Comparison of ENCODE assay signal across 8 mouse cellular contexts in the genomic region with DNA sequence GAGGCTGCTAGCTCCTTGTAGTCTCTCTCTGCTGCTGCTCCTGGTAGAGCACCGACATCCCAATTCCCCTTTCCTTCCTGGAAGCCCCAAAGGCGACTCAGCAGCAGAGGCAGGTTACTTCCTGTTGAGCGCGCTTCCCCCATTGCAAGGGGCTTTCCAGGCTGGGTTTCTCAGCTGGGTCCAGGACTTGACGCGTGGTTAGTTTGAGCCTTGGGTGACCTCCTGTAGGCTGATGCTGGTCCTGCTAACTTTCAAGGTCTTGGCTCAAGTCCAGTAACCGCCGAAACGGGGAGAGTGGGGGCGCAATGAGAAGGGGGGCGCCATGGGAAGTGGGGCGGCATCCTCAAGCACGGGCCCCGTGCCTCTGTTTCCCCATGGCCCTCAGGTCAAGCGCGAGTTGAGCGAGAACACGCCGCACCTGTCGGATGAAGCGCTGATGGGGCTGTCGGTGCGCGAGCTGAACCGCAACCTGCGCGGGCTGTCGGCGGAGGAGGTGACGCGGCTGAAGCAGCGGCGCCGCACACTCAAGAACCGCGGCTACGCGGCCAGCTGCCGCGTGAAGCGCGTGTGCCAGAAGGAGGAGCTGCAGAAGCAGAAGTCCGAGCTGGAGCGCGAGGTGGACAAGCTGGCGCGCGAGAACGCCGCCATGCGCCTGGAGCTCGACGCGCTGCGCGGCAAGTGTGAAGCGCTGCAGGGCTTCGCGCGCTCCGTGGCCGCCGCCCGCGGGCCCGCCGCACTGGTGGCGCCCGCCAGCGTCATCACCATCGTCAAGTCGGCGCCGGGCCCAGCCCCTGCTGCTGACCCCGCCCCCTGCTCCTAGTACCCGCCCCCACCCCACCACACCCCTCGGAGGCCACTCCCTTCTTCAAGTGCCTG. TPM values are rescaled to one million over a fixed set of nuclear protein-coding genes. Genes with fewer than 3 reads are reported as not detected.
A peak's percentile ranks its signal among the peaks of the same experiment; 100 is the strongest.
DNase-seq lines count a peak whose midpoint lies in the region; ATAC-seq and TF ChIP-seq lines count a peak whose summit lies in the region.

No protein-coding gene starts in this region.

- peak; percentile 73; the same call in 1 of the 2 replicates for TF ChIP-seq POLR2A in lung, adult 2 months (IDR thresholded peaks at IDR 0.05; ENCODE audit: borderline replicate concordance, extremely low read depth, low read depth, low read length)

- TF ChIP-seq CTCF in kidney, postnatal 0 days (IDR thresholded peaks at IDR 0.05; ENCODE audit: low read depth) = peak; percentile 31; the same call in 1 of the 2 replicates
- no peak for TF ChIP-seq CTCF in lung, adult 2 months (IDR thresholded peaks at IDR 0.05; ENCODE audit: insufficient read depth, low read length)
- peak; percentile 52 for TF ChIP-seq CTCF in stomach, postnatal 0 days (IDR thresholded peaks at IDR 0.05; ENCODE audit: low read depth)

- no peaks in the 10 kb centered on the region for H3K9me3 ChIP-seq in erythroblast, embryonic 14.5 days (ENCODE audit: control insufficient read depth, low read length)
- H3K9me3 ChIP-seq in embryonic facial prominence, embryonic 13.5 days = no peaks in the 10 kb centered on the region
- H3K9me3 ChIP-seq in heart, embryonic 15.5 days (replicated peaks) = no peaks in the 10 kb centered on the region
- H3K9me3 ChIP-seq in kidney, postnatal 0 days (replicated peaks; ENCODE audit: low read length) = no peaks in the 10 kb centered on the region
- no peaks in the 10 kb centered on the region for H3K9me3 ChIP-seq in neural tube, embryonic 12.5 days
- no peaks in the 10 kb centered on the region for H3K9me3 ChIP-seq in stomach, postnatal 0 days (ENCODE audit: control insufficient read depth, low read length)

- H3K27ac ChIP-seq in embryonic facial prominence, embryonic 13.5 days = peak overlapping the region; percentile 62; the same call in 1 of the 2 replicates
- peak overlapping the region; percentile 65 for H3K27ac ChIP-seq in heart, embryonic 15.5 days
- H3K27ac ChIP-seq in kidney, postnatal 0 days = peak overlapping the region; percentile 88
- no peak overlapping the region for H3K27ac ChIP-seq in neural tube, embryonic 12.5 days
- peak overlapping the region; percentile 87 for H3K27ac ChIP-seq in stomach, postnatal 0 days (replicated peaks)

- peak; percentile 94 for DNase-seq in kidney, postnatal 0 days (ENCODE audit: low spot score)
- DNase-seq in lung, adult 2 months = peak; percentile 75
- DNase-seq in stomach, postnatal 0 days (ENCODE audit: low spot score) = peak; percentile 95

- no peak for TF ChIP-seq EP300 in stomach, postnatal 0 days (optimal IDR thresholded peaks at IDR 0.05)

- WGBS in embryonic facial prominence, embryonic 13.5 days = under 1% methylated on average over 76 of the region's 77 CpGs
- WGBS in heart, embryonic 15.5 days = 1% methylated on average over 77 of the region's 77 CpGs
- WGBS in kidney, postnatal 0 days = under 1% methylated on average over 74 of the region's 77 CpGs
- 1% methylated on average over 77 of the region's 77 CpGs for WGBS in lung, adult 2 months
- WGBS in neural tube, embryonic 12.5 days = under 1% methylated on average over 59 of the region's 77 CpGs
- WGBS in stomach, postnatal 0 days = under 1% methylated on average over 53 of the region's 77 CpGs

- peak overlapping the region; percentile 98 for H3K4me2 ChIP-seq in embryonic facial prominence, embryonic 13.5 days
- H3K4me2 ChIP-seq in heart, embryonic 15.5 days = peak overlapping the region; percentile 75
- H3K4me2 ChIP-seq in kidney, postnatal 0 days (ENCODE audit: low read length) = peak overlapping the region; percentile 68
- peak overlapping the region; percentile 96 for H3K4me2 ChIP-seq in neural tube, embryonic 12.5 days (replicated peaks)
- H3K4me2 ChIP-seq in stomach, postnatal 0 days (replicated peaks; ENCODE audit: low read depth) = peak overlapping the region; percentile 93

- peak overlapping the region; percentile 23 for H3K4me3 ChIP-seq in erythroblast, embryonic 14.5 days (replicated peaks)
- H3K4me3 ChIP-seq in embryonic facial prominence, embryonic 13.5 days = peak overlapping the region; percentile 52
- peak overlapping the region; percentile 47 for H3K4me3 ChIP-seq in heart, embryonic 15.5 days
- peak overlapping the region; percentile 32 for H3K4me3 ChIP-seq in kidney, postnatal 0 days (replicated peaks; ENCODE audit: low read depth, low read length)
- peak overlapping the region; percentile 62 for H3K4me3 ChIP-seq in lung, adult 2 months (replicated peaks; ENCODE audit: extremely low read depth, low read depth, low read length)
- peak overlapping the region; percentile 41 for H3K4me3 ChIP-seq in neural tube, embryonic 12.5 days
- peak overlapping the region; percentile 46 for H3K4me3 ChIP-seq in stomach, postnatal 0 days (ENCODE audit: low read depth, low read length)

- peak overlapping the region; percentile 73 for H3K9ac ChIP-seq in embryonic facial prominence, embryonic 13.5 days
- peak overlapping the region; percentile 49 for H3K9ac ChIP-seq in heart, embryonic 15.5 days
- H3K9ac ChIP-seq in kidney, postnatal 0 days (ENCODE audit: low read depth, low read length) = peak overlapping the region; percentile 59
- H3K9ac ChIP-seq in neural tube, embryonic 12.5 days = peak overlapping the region; percentile 56
- peak overlapping the region; percentile 63 for H3K9ac ChIP-seq in stomach, postnatal 0 days (ENCODE audit: low read length)

- no peak for ATAC-seq in erythroblast, adult 5-6 weeks (replicated peaks; ENCODE audit: low FRiP score, poor library complexity, severe bottlenecking)
- ATAC-seq in embryonic facial prominence, embryonic 13.5 days (ENCODE audit: insufficient number of reproducible peaks, insufficient read depth, low FRiP score, low TSS enrichment, low read depth) = peak; percentile 65; the same call in 1 of the 2 replicates
- ATAC-seq in heart, embryonic 15.5 days (replicated peaks; ENCODE audit: insufficient number of reproducible peaks, insufficient read depth, low FRiP score, low read depth) = peak; percentile 84
- ATAC-seq in kidney, postnatal 0 days (replicated peaks; ENCODE audit: low FRiP score, low read depth) = peak; percentile 80
- peak; percentile 73 for ATAC-seq in neural tube, embryonic 12.5 days (ENCODE audit: low FRiP score, low read depth)
- peak; percentile 88 for ATAC-seq in stomach, postnatal 0 days (ENCODE audit: low FRiP score, low TSS enrichment)

- peaks cover 2% of the 10 kb centered on the region; the same call in 1 of the 2 replicates for H3K36me3 ChIP-seq in erythroblast, embryonic 14.5 days (ENCODE audit: control insufficient read depth)
- peaks cover 15% of the 10 kb centered on the region for H3K36me3 ChIP-seq in embryonic facial prominence, embryonic 13.5 days
- H3K36me3 ChIP-seq in heart, embryonic 15.5 days = peaks cover 13% of the 10 kb centered on the region
- peaks cover 5% of the 10 kb centered on the region; the same call in 1 of the 2 replicates for H3K36me3 ChIP-seq in kidney, postnatal 0 days (ENCODE audit: insufficient read depth, low read length)
- H3K36me3 ChIP-seq in neural tube, embryonic 12.5 days = peaks cover 14% of the 10 kb centered on the region
- peaks cover 3% of the 10 kb centered on the region; the same call in 1 of the 2 replicates for H3K36me3 ChIP-seq in stomach, postnatal 0 days (ENCODE audit: control insufficient read depth, insufficient read depth, low read length)

- H3K27me3 ChIP-seq in erythroblast, embryonic 14.5 days (ENCODE audit: control insufficient read depth) = peaks cover 31% of the 10 kb centered on the region
- H3K27me3 ChIP-seq in embryonic facial prominence, embryonic 13.5 days = peaks cover 15% of the 10 kb centered on the region
- no peaks in the 10 kb centered on the region for H3K27me3 ChIP-seq in heart, embryonic 15.5 days
- no peaks in the 10 kb centered on the region for H3K27me3 ChIP-seq in kidney, postnatal 0 days (ENCODE audit: insufficient read depth, low read length)
- H3K27me3 ChIP-seq in neural tube, embryonic 12.5 days (replicated peaks) = peaks cover 19% of the 10 kb centered on the region
- no peaks in the 10 kb centered on the region for H3K27me3 ChIP-seq in stomach, postnatal 0 days (ENCODE audit: control insufficient read depth, insufficient read depth, low read length)

- peaks cover 7% of the 10 kb centered on the region for H3K4me1 ChIP-seq in erythroblast, embryonic 14.5 days (ENCODE audit: control insufficient read depth)
- H3K4me1 ChIP-seq in embryonic facial prominence, embryonic 13.5 days = peaks cover 52% of the 10 kb centered on the region
- peaks cover 65% of the 10 kb centered on the region for H3K4me1 ChIP-seq in heart, embryonic 15.5 days (replicated peaks)
- H3K4me1 ChIP-seq in kidney, postnatal 0 days (replicated peaks; ENCODE audit: insufficient read depth, low read length) = peaks cover 37% of the 10 kb centered on the region
- H3K4me1 ChIP-seq in lung, adult 2 months (ENCODE audit: control insufficient read depth, insufficient read depth, low read length) = peaks cover 20% of the 10 kb centered on the region
- peaks cover 18% of the 10 kb centered on the region for H3K4me1 ChIP-seq in neural tube, embryonic 12.5 days
- H3K4me1 ChIP-seq in stomach, postnatal 0 days (replicated peaks; ENCODE audit: control insufficient read depth, insufficient read depth) = peaks cover 15% of the 10 kb centered on the region

RNA-seq across cellular contexts. Expression of gene Maff, which starts 10.9 kb away (rescaled TPM):
- polyA plus RNA-seq in erythroblast, embryonic 14.5 days (2012) = 0.30 and 0.55 TPM in 2 replicates
- total RNA-seq in erythroblast, adult 5-6 weeks (2015; ENCODE audit: low replicate concordance) = not detected in 2 replicates
- total RNA-seq in erythroblast, adult 5-6 weeks (2017; ENCODE audit: low replicate concordance) = not detected in 2 replicates
- polyA plus RNA-seq in embryonic facial prominence, embryonic 13.5 days (2015; fragmentation: Nextera tagmentation; extraction: Ambion mirVana) = 1.8 and 2.8 TPM in 2 replicates
- polyA plus RNA-seq in heart, embryonic 15.5 days (2015; fragmentation: Nextera tagmentation; extraction: Ambion mirVana) = 3.5 and 3.8 TPM in 2 replicates
- polyA plus RNA-seq in kidney, postnatal 0 days (2015; fragmentation: Nextera tagmentation; extraction: Ambion mirVana) = 6.9 and 7.3 TPM in 2 replicates
- polyA plus RNA-seq in lung, adult 2 months (2012; rRNA removed) = 12.1 and 21.0 TPM in 2 replicates
- polyA plus RNA-seq in neural tube, embryonic 12.5 days (2016; fragmentation: Nextera tagmentation; extraction: Ambion mirVana) = 0.92 and 1.4 TPM in 2 replicates
- polyA plus RNA-seq in stomach, postnatal 0 days (2015; fragmentation: Nextera tagmentation; extraction: Ambion mirVana) = 11.4 and 11.9 TPM in 2 replicates

RNA-seq across cellular contexts. Expression of gene Pla2g6, which starts 29.1 kb away (rescaled TPM):
- polyA plus RNA-seq in erythroblast, embryonic 14.5 days (2012) = 2.6 and 2.7 TPM in 2 replicates
- total RNA-seq in erythroblast, adult 5-6 weeks (2015; ENCODE audit: low replicate concordance) = 1.9 and 4.6 TPM in 2 replicates
- total RNA-seq in erythroblast, adult 5-6 weeks (2017; ENCODE audit: low replicate concordance) = 4.0 and 4.9 TPM in 2 replicates
- polyA plus RNA-seq in embryonic facial prominence, embryonic 13.5 days (2015; fragmentation: Nextera tagmentation; extraction: Ambion mirVana) = 11.6 TPM in 2 replicates
- 9.9 and 13.5 TPM in 2 replicates for polyA plus RNA-seq in heart, embryonic 15.5 days (2015; fragmentation: Nextera tagmentation; extraction: Ambion mirVana)
- polyA plus RNA-seq in kidney, postnatal 0 days (2015; fragmentation: Nextera tagmentation; extraction: Ambion mirVana) = 10.7 and 12.2 TPM in 2 replicates
- 25.9 and 26.1 TPM in 2 replicates for polyA plus RNA-seq in lung, adult 2 months (2012; rRNA removed)
- 40.1 and 40.4 TPM in 2 replicates for polyA plus RNA-seq in neural tube, embryonic 12.5 days (2016; fragmentation: Nextera tagmentation; extraction: Ambion mirVana)
- 8.8 and 9.4 TPM in 2 replicates for polyA plus RNA-seq in stomach, postnatal 0 days (2015; fragmentation: Nextera tagmentation; extraction: Ambion mirVana)

RNA-seq across cellular contexts. Expression of gene Tmem184b, which starts 46.1 kb away (rescaled TPM):
- polyA plus RNA-seq in erythroblast, embryonic 14.5 days (2012) = 0.44 and 0.51 TPM in 2 replicates
- total RNA-seq in erythroblast, adult 5-6 weeks (2015; ENCODE audit: low replicate concordance) = 4.8 and 5.2 TPM in 2 replicates
- total RNA-seq in erythroblast, adult 5-6 weeks (2017; ENCODE audit: low replicate concordance) = 2.6 and 9.4 TPM in 2 replicates
- 67.1 and 72.0 TPM in 2 replicates for polyA plus RNA-seq in embryonic facial prominence, embryonic 13.5 days (2015; fragmentation: Nextera tagmentation; extraction: Ambion mirVana)
- 58.3 and 83.8 TPM in 2 replicates for polyA plus RNA-seq in heart, embryonic 15.5 days (2015; fragmentation: Nextera tagmentation; extraction: Ambion mirVana)
- 44.4 and 47.5 TPM in 2 replicates for polyA plus RNA-seq in kidney, postnatal 0 days (2015; fragmentation: Nextera tagmentation; extraction: Ambion mirVana)
- polyA plus RNA-seq in lung, adult 2 months (2012; rRNA removed) = 269 and 331 TPM in 2 replicates
- polyA plus RNA-seq in neural tube, embryonic 12.5 days (2016; fragmentation: Nextera tagmentation; extraction: Ambion mirVana) = 44.3 and 50.4 TPM in 2 replicates
- 21.2 and 22.3 TPM in 2 replicates for polyA plus RNA-seq in stomach, postnatal 0 days (2015; fragmentation: Nextera tagmentation; extraction: Ambion mirVana)

Comparison
In these comparisons a context has a peak if more than half of its experiments do, and no peak if none do; other contexts are left out.
1. RNA of gene Tmem184b, which starts 46.1 kb away (polyA plus RNA-seq): 269 to 331 TPM in lung, adult 2 months, 67.1 to 72.0 TPM in embryonic facial prominence, embryonic 13.5 days, 58.3 to 83.8 TPM in heart, embryonic 15.5 days, 44.3 to 50.4 TPM in neural tube, embryonic 12.5 days, 44.4 to 47.5 TPM in kidney, postnatal 0 days and 21.2 to 22.3 TPM in stomach, postnatal 0 days; 0.44 to 0.51 TPM in erythroblast, embryonic 14.5 days; every median in the first group is over 10 times any median in the second.
2. Peak in every context shown above with its lines, with median percentiles within 50 percentile points of each other: H3K4me3 ChIP-seq, H3K4me2 ChIP-seq, H3K9ac ChIP-seq and DNase-seq.